Mouse (Mus musculus) heart, postnatal 0 days (tissue): ENCODE data around the gene AL607142.1. TPM values are rescaled to one million over a fixed set of nuclear protein-coding genes. Genes with fewer than 3 reads are reported as not detected.

Experiments
- ATAC-seq: fragments of 200-750 bp; cut with Nextera tagmentation; 2 replicates; pipeline ENCODE4 v1.8.0; 2017; ENCODE audit warnings: low read depth, moderate number of reproducible peaks, moderate library complexity; ENCODE audit not compliant: insufficient read depth
- DNase-seq: peaks from one replicate; pipeline ENCODE4 v3.0.0-alpha.2; 2016; ENCODE audit warnings: low spot score
- H3K27ac ChIP-seq: fragments of 300-500 bp; sonication (generic); 2 replicates; pipeline ENCODE4 v1.5.1; 2014; ENCODE audit warnings: low read depth, mild to moderate bottlenecking
- H3K27me3 ChIP-seq: fragments of 300-500 bp; sonication (generic); 2 replicates; pipeline ENCODE4 v1.6.1; 2014; ENCODE audit warnings: low read length, mixed read lengths; ENCODE audit not compliant: control insufficient read depth, insufficient read depth
- H3K36me3 ChIP-seq: fragments of 300-500 bp; sonication (generic); replicated peaks from 2 replicates; pipeline ENCODE4 v1.6.1; 2014; ENCODE audit warnings: low read length, mixed read lengths; ENCODE audit not compliant: control insufficient read depth, insufficient read depth
- H3K4me1 ChIP-seq: fragments of 300-500 bp; sonication (generic); 2 replicates; pipeline ENCODE4 v1.6.1; 2014; ENCODE audit warnings: antibody characterized with exemption; ENCODE audit not compliant: control insufficient read depth, insufficient read depth
- H3K4me2 ChIP-seq: fragments of 300-500 bp; sonication (generic); 2 replicates; pipeline ENCODE4 v1.6.1; 2014; ENCODE audit warnings: low read depth, mild to moderate bottlenecking, low read length, moderate library complexity
- H3K4me3 ChIP-seq: fragments of 300-500 bp; sonication (generic); 2 replicates; pipeline ENCODE4 v1.5.1; 2014; ENCODE audit warnings: low read depth, low read length
- H3K9ac ChIP-seq: fragments of 300-500 bp; sonication (generic); replicated peaks from 2 replicates; pipeline ENCODE4 v1.6.1; 2014; ENCODE audit warnings: low read depth, low read length, mixed read lengths
- H3K9me3 ChIP-seq: fragments of 300-500 bp; sonication (generic); replicated peaks from 2 replicates; pipeline ENCODE4 v1.6.1; 2016; ENCODE audit warnings: low read length; ENCODE audit not compliant: control insufficient read depth
- CTCF ChIP-seq: IDR thresholded peaks from 2 replicates; pipeline ENCODE4 v1.5.1; 2016; ENCODE audit warnings: antibody characterized with exemption, control low read depth, low read depth
- EP300 ChIP-seq: IDR thresholded peaks from 2 replicates; pipeline ENCODE4 v1.6.1; 2016; ENCODE audit warnings: antibody characterized with exemption, low read depth
- WGBS: fragments of 180-500 bp; shearing (Covaris S2); extraction: QIAGEN DNeasy Blood & Tissue Kit; methylation state at CpG from one replicate; pipeline ENCODE4 v1.1.7; 2014; 5-methylcytosine and 5-hydroxymethylcytosine counted together
- polyA plus RNA-seq: library from polyadenylated mRNA; unstranded; fragments of >200 nt; fragmentation: Nextera tagmentation; extraction: Ambion mirVana; gene quantifications from 2 replicates; pipeline ENCODE4 v1.2.1, GENCODE M21; 2015
- total RNA-seq: library from RNA; depleted of rRNA; stranded (reverse); fragments of >200 nt; gene quantifications from 2 replicates; pipeline ENCODE4 v1.2.3, GENCODE M21; 2014; ENCODE audit warnings: low replicate concordance

The AL607142.1 gene
- total and polyA plus RNA-seq, 2 experiments from 2014 or later = not detected

DNA sequence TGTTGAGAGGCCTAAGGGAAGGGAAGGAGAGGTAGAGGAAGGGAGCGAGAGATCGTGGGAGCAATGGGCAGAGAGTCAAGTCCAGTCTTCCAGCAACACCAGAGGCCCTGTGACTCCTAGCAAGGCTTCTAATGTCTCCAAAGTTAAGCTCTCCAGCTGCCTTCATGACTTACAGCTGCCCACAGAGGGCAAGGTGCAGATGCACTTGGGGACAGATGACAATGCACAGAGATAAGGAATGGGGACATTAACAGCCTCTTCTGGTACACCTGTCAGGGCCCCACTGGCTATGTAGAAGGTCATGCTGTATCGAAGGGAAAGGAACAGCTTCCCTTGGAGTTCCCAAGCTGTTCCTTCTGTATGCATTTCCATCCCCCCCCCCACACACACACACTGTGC, 4.8 kb downstream of the AL607142.1 start:
- Histone ChIP-seq H3K27me3 (no peaks in the 10 kb centered on the region), H3K36me3 (no peaks in the 10 kb centered on the region), H3K9ac (0 out of 2 replicates have a peak overlapping the region, but pooled peaks have one; percentile 2), H3K27ac (peak overlapping the region; percentile 76), H3K4me1 (peaks cover 19% of the 10 kb centered on the region), H3K4me2 (no peak overlapping the region), H3K9me3 (no peaks in the 10 kb centered on the region), H3K4me3 (no peak overlapping the region)
- ATAC-seq (no peak), DNase-seq (no peak)
- TF ChIP-seq CTCF (no peak), EP300 (no peak)
- 53% methylated on average over 3 of the region's 3 CpGs for WGBS

DNA sequence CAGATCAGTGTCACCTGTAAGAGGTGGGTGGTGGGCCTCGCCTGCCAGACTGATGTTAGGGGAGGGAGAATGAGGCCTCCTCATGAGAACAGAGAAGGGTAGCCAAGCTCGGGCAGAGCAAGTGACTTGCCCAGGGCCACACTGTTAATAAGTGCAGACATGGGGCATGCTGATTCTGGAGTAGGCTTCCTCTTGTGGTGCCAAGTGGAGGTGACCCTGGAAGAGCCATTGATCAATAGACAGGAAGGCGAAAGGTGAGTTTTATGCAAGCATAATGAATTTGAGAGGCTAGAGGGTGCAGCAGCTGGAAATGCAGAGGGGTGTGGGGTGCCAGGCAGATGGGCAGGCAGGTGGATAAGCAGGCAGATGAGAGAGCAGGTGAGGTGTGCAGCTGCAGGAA, 6.6 kb downstream of the AL607142.1 start:
- H3K4me3 ChIP-seq = no peak overlapping the region
- no peak overlapping the region for H3K9ac ChIP-seq
- H3K4me1 ChIP-seq = peaks cover 23% of the 10 kb centered on the region
- no peak overlapping the region for H3K27ac ChIP-seq
- no peaks in the 10 kb centered on the region for H3K27me3 ChIP-seq
- no peaks in the 10 kb centered on the region for H3K36me3 ChIP-seq
- TF ChIP-seq EP300 (no peak), CTCF (no peak)
- DNase-seq (no peak), ATAC-seq (no peak)
- WGBS = 72% methylated on average over 3 of the region's 3 CpGs
- H3K9me3 ChIP-seq = no peaks in the 10 kb centered on the region
- no peak overlapping the region for H3K4me2 ChIP-seq

DNA sequence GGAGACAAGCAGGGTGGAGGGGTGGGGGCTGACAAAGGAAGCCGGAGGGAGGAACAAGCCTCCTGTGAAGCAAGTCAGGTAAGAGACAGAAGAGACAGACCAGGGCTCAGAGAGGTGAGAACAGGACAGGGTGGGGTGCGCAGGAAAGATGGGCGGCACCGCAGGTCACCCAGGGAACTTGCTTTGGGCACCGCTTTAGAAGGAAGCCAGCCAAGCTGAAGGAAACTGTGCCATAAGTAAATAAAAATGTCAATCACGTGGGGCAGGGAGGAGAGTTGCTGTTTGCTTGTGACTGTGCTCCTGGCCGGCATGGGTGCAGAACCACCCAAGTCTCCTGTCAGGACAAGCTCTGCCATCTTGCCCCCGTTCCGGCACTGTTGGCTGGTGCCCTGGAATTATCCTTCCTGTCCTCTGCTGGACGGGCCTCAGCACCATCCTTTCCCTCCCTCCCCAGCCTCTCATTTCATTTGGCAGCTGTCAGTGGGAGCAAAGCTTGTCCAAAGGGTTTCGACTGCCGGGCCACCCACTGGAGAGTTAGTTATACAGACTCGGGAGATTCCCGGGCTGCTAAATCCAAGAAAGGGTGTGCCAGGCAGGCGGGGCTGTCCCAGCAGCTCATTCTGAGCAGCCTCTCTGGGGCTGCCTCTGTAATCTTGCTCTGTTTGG, 7.2 kb downstream of the AL607142.1 start:
- Histone ChIP-seq H3K9me3 (no peaks in the 10 kb centered on the region), H3K27me3 (no peaks in the 10 kb centered on the region), H3K9ac (no peak overlapping the region), H3K4me3 (no peak overlapping the region), H3K4me1 (peaks cover 23% of the 10 kb centered on the region), H3K27ac (no peak overlapping the region), H3K36me3 (no peaks in the 10 kb centered on the region), H3K4me2 (no peak overlapping the region)
- DNase-seq (no peak), ATAC-seq (no peak)
- 69% methylated on average over 15 of the region's 15 CpGs for WGBS
- TF ChIP-seq EP300 (no peak), CTCF (no peak)

DNA sequence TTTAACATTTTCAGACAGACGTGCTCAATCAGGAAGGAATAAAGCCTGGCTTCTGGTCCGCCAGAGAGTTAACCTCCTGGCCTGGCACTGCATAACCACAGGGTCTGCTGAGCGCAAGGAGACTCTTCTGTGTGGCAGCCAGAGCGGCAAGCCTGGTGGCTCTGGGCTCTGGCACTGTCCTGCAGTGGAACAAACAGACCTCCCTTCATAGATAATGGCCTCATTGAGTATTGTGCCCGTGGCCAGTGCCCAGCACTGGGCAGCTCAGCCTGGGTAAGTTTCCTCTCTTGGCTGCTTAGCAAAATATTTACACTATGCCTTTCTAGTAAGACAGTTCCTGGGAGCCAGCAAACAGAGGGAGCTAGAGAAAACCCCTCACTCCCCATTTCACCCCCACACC, 9.3 kb downstream of the AL607142.1 start:
- Histone ChIP-seq H3K27me3 (no peaks in the 10 kb centered on the region), H3K4me3 (no peak overlapping the region), H3K27ac (no peak overlapping the region), H3K9ac (peak overlapping the region; percentile 30; the same call in 1 of the 2 replicates), H3K9me3 (no peaks in the 10 kb centered on the region), H3K4me2 (no peak overlapping the region), H3K4me1 (peaks cover 20% of the 10 kb centered on the region), H3K36me3 (no peaks in the 10 kb centered on the region)
- TF ChIP-seq CTCF (no peak), EP300 (no peak)
- DNase-seq = no peak
- ATAC-seq = no peak
- 60% methylated on average over 5 of the region's 5 CpGs for WGBS

DNA sequence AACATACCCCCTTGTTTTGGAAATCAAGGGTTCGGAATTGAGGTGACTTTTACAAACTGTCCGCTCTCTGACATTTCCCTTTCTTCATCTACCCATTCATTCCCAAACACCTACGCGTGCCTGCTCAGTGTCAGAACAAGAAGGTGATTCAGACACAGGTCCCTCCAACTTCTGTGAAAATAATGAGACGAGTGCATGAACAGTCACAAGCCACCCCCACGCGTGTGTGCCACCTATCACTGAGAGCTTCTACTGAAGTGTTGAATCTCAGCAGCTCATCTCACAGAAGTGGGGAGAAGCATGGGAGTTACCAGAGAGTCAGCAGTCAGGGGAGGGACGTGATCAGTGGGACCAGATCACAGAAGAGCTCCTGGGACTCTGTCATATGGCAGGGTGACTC, 12.5 kb downstream of the AL607142.1 start:
- TF ChIP-seq EP300 (no peak), CTCF (no peak)
- Histone ChIP-seq H3K9me3 (no peaks in the 10 kb centered on the region), H3K27me3 (no peaks in the 10 kb centered on the region), H3K36me3 (no peaks in the 10 kb centered on the region), H3K9ac (no peak overlapping the region), H3K4me3 (no peak overlapping the region), H3K4me1 (peaks cover 9% of the 10 kb centered on the region; the same call in 1 of the 2 replicates), H3K4me2 (no peak overlapping the region), H3K27ac (no peak overlapping the region)
- DNase-seq (no peak), ATAC-seq (no peak)
- 81% methylated on average over 8 of the region's 8 CpGs for WGBS

DNA sequence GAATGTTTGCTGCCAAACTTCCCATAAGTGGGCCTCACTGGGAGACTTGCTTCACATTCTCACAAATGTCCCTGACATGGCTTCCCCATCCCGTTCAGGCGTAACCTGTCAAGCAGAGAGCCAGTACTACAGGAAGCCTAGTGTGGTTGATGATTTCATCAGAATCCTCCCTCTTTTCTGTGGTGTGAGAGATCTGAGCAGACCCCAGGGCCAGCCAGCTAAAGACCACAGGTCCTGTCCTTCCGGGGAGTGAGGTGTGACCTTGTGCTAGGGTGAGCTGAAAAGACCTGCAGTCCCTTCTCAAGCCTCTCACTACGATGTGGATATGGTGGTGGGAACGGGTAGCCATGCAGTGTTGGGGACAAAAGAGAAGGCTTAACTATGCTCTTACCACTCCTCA, 17.7 kb downstream of the AL607142.1 start:
- Histone ChIP-seq H3K9ac (no peak overlapping the region), H3K4me2 (no peak overlapping the region), H3K27me3 (no peaks in the 10 kb centered on the region), H3K27ac (no peak overlapping the region), H3K9me3 (no peaks in the 10 kb centered on the region), H3K4me3 (no peak overlapping the region), H3K4me1 (peaks cover 8% of the 10 kb centered on the region; the same call in 1 of the 2 replicates), H3K36me3 (no peaks in the 10 kb centered on the region)
- TF ChIP-seq EP300 (no peak), CTCF (no peak)
- DNase-seq (no peak), ATAC-seq (no peak)
- 64% methylated on average over 5 of the region's 5 CpGs for WGBS
